Mouse (Mus musculus) CH12F3 (cell line): Measurements from ENCODE around the gene Art4.

Experiments
- in situ Hi-C: fragments of 300-500 bp; cut with MboI; formaldehyde crosslinking; loops from 2 replicates; pipeline ENCODE4 v1.14.3; 2020; ENCODE audit warnings: low sequenced_read_pairs

Gene Art4

GRCm38 (mm10) chr6:136868921-136869320 is 11.4 kb upstream of the Art4 start:
- in situ Hi-C loops = no loop called here

GRCm38 (mm10) chr6:136866150-136866549 is 8.6 kb upstream of the Art4 start:
- in situ Hi-C loops = no loop called here

GRCm38 (mm10) chr6:136865360-136865759 is 7.8 kb upstream of the Art4 start:
- in situ Hi-C loops = no loop called here

- in situ Hi-C loops = no loop called here
Measured at GRCm38 (mm10) chr6:136861020-136861419, 3.5 kb upstream of the Art4 start.

- in situ Hi-C loops = no loop called here
Measured at GRCm38 (mm10) chr6:136858420-136858819, 887 bp upstream of the Art4 start.

- in situ Hi-C loops = no loop called here
Measured at GRCm38 (mm10) chr6:136857873-136858260, 334 bp upstream of the Art4 start.

- in situ Hi-C loops = no loop called here
Measured at GRCm38 (mm10) chr6:136856071-136856636, 1.4 kb downstream of the Art4 start.

- in situ Hi-C loops = no loop called here
Measured at GRCm38 (mm10) chr6:136855183-136855582, 2.4 kb downstream of the Art4 start.

- in situ Hi-C loops = no loop called here
Measured at GRCm38 (mm10) chr6:136854361-136854781, 3.2 kb downstream of the Art4 start.

GRCm38 (mm10) chr6:136852762-136853161 is 4.8 kb downstream of the Art4 start:
- in situ Hi-C loops = no loop called here

GRCm38 (mm10) chr6:136852348-136852747 is 5.2 kb downstream of the Art4 start:
- in situ Hi-C loops = no loop called here

GRCm38 (mm10) chr6:136850267-136850666 is 7.3 kb downstream of the Art4 start:
- in situ Hi-C loops = no loop called here

- in situ Hi-C loops = no loop called here
Measured at GRCm38 (mm10) chr6:136848971-136849370, 8.6 kb downstream of the Art4 start.

GRCm38 (mm10) chr6:136848399-136848798 is 9.1 kb downstream of the Art4 start:
- in situ Hi-C loops = no loop called here

- in situ Hi-C loops = no loop called here
Measured at GRCm38 (mm10) chr6:136847790-136848189, 9.7 kb downstream of the Art4 start.

- in situ Hi-C loops = no loop called here
Measured at GRCm38 (mm10) chr6:136847267-136847666, 10.3 kb downstream of the Art4 start.

GRCm38 (mm10) chr6:136845706-136846480 is 11.6 kb downstream of the Art4 start:
- in situ Hi-C loops = no loop called here

GRCm38 (mm10) chr6:136844903-136845302 is 12.6 kb downstream of the Art4 start:
- in situ Hi-C loops = no loop called here

- in situ Hi-C loops = no loop called here
Measured at GRCm38 (mm10) chr6:136837323-136837722, 20.2 kb downstream of the Art4 start.

- in situ Hi-C loops = no loop called here
Measured at GRCm38 (mm10) chr6:136835352-136835751, 22.2 kb downstream of the Art4 start, which contains the start of gene Smco3. Smco3 (minus strand) TSS chr6:136835452.

GRCm38 (mm10) chr6:136831712-136832111 is 25.8 kb downstream of the Art4 start:
- in situ Hi-C loops = no loop called here

- in situ Hi-C loops = no loop called here
Measured at GRCm38 (mm10) chr6:136828681-136829080, 28.9 kb downstream of the Art4 start.
